Mouse (Mus musculus) adrenal gland, postnatal 10 days (tissue): Measurements from ENCODE around the gene Wdr49. TPM values are rescaled to one million over a fixed set of nuclear protein-coding genes. Genes with fewer than 3 reads are reported as not detected.
"Not testable (repeated sequence)": the region's sequence is repeated elsewhere in the genome, so short reads cannot be mapped to it uniquely, and the experiment has no call there.

ENCODE experiments used
- DNase-seq: peaks from one replicate; pipeline ENCODE4 v3.0.0; 2021; ENCODE audit warnings: mixed read lengths
- total RNA-seq, 2 experiments: library from RNA; stranded (reverse); gene quantifications; 2 replicates each; pipeline ENCODE4 v1.2.3; 2021

The Wdr49 gene
- total RNA-seq, 2 experiments from 2014 or later = not detected

- DNase-seq = not testable (repeated sequence)
Observed at GRCm38 (mm10) chr3:75299464-75299863, 182.5 kb downstream of the Wdr49 start.

GRCm38 (mm10) chr3:75297758-75298111, 184.2 kb downstream of the Wdr49 start:
- DNase-seq = no peak

GRCm38 (mm10) chr3:75297026-75297757, 184.8 kb downstream of the Wdr49 start:
- DNase-seq = no peak

GRCm38 (mm10) chr3:75293243-75293642, 188.7 kb downstream of the Wdr49 start:
- DNase-seq = no peak

GRCm38 (mm10) chr3:75277455-75277854, 204.5 kb downstream of the Wdr49 start:
- no peak for DNase-seq

- no peak for DNase-seq
Observed at GRCm38 (mm10) chr3:75276522-75276921, 205.4 kb downstream of the Wdr49 start.

- DNase-seq = no peak
Observed at GRCm38 (mm10) chr3:75275127-75275526, 206.8 kb downstream of the Wdr49 start.

GRCm38 (mm10) chr3:75269978-75270377, 212.0 kb downstream of the Wdr49 start, which contains the start of gene Serpini2:
Gene Serpini2, minus strand, starts transcription at chr3:75270078.
- no peak for DNase-seq

- DNase-seq = no peak
Observed at GRCm38 (mm10) chr3:75259356-75259755, 222.6 kb downstream of the Wdr49 start.

Other genes starting within 250 kb of the Wdr49 start
- not detected for gene Serpini2, start 212.1 kb downstream of the Wdr49 start, total RNA-seq
- gene Pdcd10, start 74.7 kb upstream of the Wdr49 start, total RNA-seq = 10 to 100 TPM; 62.5 to 73.1 TPM
- gene Serpini1, start 75.4 kb upstream of the Wdr49 start, total RNA-seq = 1 to 10 TPM; 4.9 to 5.8 TPM